Mouse (Mus musculus): Measurements from ENCODE around the gene Sf1.

The Sf1 gene

GRCm38 (mm10) chr19:6419805-6420310 lies 56.4 kb downstream of the Sf1 start:
- DNase-seq (ENCODE audit: low spot score in 2 of 2), result no peak

GRCm38 (mm10) chr19:6420481-6421210 lies 57.2 kb downstream of the Sf1 start:
- peak; percentile 68 to 83 for DNase-seq (ENCODE audit: low spot score in 2 of 2)

- peak; percentile 72 to 80 for DNase-seq (ENCODE audit: low spot score in 2 of 2)
These were observed 57.7 kb downstream of the Sf1 start for GRCm38 (mm10) chr19:6421211-6421590.

GRCm38 (mm10) chr19:6422014-6422413 lies 58.5 kb downstream of the Sf1 start:
- DNase-seq (ENCODE audit: low spot score in 2 of 2), result no peak

GRCm38 (mm10) chr19:6423241-6423640 lies 59.8 kb downstream of the Sf1 start:
- DNase-seq (ENCODE audit: low spot score in 2 of 2), result peak; percentile 80 to 81

GRCm38 (mm10) chr19:6424137-6424881 lies 60.8 kb downstream of the Sf1 start:
- DNase-seq (ENCODE audit: low spot score in 2 of 2), result no peak

GRCm38 (mm10) chr19:6425595-6425994 lies 62.1 kb downstream of the Sf1 start:
- no peak for DNase-seq (ENCODE audit: low spot score in 2 of 2)

GRCm38 (mm10) chr19:6426703-6427500 lies 63.4 kb downstream of the Sf1 start:
- no peak for DNase-seq (ENCODE audit: low spot score in 2 of 2)
